Mouse (Mus musculus) heart, adult 9 months (tissue): ENCODE data around the gene Gpr180.
"Not testable (repeated sequence)": the region's sequence is repeated elsewhere in the genome, so short reads cannot be mapped to it uniquely, and the experiment has no call there.

Experiments
- DNase-seq, 2 experiments: peaks; one replicate each; pipeline ENCODE4 v3.0.0; 2022; ENCODE audit warnings: low spot score in 2 of 2

Gene Gpr180

DNA sequence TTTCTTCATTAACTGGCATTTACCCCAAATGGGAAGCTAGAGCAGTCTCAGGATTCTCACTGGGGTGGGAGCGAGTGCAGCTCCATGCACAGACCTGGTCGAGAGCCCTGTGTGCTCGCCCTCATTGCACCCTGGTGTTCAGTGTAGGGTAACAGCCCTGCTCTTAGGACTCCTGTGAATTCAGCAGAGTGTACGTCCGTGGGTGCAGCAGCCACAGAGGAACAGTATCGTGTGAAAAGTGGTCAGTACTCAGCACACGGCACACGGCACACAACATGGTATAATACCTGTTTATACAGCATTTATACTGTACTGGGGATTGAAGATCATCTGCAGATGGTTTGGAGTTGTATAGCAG lies 15.3 kb downstream of the Gpr180 start:
- no peak for DNase-seq

DNA sequence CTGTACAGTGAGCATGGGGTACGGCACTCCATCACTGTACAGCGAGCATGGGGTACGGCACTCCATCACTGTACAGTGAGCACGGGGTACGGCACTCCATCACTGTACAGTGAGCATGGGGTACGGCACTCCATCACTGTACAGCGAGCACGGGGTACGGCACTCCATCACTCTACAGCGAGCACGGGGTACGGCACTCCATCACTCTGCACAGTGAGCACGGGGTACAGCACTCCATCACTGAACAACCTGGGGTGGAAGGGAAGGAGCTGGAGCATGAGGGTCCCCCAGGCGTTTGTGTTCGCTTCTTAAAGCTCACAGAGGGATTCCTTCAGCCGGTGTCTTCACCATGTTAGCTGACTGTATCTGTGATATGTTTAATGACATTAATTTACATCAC lies 19.1 kb downstream of the Gpr180 start:
- not testable (repeated sequence) for DNase-seq

DNA sequence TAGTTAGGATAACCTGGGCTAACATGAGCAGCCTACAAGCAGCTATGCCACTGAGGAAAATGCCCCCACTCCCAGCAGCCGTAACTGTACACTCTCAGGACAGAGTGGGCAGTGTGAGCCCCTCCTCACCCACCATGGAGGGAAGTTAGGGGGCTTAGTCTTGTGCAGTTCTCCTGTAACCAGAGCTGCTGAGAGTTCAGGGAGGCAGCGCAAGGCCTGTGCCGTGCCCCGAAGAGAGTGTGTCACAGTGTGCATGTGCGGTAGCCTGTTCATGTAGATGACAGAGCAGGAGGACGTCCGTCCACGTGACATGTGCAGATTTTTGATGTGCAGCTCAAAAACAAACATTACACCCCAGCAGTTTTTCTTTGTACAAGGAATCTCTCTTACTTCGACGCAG lies 19.8 kb downstream of the Gpr180 start:
- no peak for DNase-seq

DNA sequence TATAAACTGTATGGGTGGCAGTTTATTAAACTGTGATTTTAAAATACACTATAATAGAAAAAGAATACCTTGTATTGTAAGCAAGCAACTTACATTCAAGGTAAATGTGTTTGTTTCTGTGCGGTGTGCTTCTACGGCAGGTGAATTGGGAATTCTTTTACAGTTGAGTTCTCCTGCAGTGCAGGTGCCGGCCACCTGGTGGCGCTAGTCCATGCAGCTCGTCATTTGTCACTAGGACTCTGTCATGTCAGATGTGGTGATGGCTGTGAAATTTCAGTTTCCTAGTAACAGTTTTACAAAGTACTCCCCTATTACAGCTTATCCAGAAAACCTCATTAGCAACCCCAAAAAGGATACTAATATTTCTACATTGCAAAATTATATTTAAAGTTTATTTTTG lies 20.2 kb downstream of the Gpr180 start:
- no peak for DNase-seq

DNA sequence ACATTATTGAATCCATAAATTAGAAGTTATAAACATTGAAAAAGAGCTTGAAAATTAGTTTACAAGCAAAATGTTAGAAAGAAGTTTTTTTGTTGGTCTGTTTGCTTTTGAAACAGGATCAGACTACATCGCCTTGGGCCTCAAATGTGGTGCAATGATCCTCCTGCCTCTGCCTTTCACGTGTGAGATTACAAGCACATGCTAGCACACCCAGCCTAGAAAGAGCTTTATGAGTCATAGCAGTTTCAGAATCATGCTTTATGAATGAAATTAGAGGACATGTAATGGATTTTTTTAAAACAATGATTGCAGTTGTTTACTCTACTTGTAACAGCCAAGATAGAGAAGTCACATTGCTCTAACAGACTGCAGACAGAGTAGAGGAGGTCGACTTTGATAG lies 24.8 kb downstream of the Gpr180 start:
- DNase-seq = no peak

DNA sequence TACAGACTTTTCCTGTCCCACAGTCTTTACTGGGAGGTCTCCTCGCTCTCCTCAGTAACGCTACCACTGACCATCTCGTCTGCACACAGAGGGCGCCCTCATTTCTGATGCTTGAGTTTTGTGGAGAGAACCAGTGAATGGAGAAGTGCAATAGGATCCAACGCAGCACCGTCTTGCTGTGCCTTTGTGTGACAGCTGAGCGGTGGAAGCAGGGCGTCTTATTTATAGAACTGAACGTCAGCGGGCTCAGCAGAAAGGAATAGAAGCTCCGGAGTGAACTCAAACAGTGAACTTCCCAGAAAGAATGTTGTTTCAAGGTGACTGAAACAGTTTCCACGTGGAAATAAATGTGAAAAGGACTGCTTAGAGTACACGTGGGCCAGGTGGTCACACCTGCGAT lies 25.7 kb downstream of the Gpr180 start:
- DNase-seq = peak in 1 of 2 experiments; percentile 19

DNA sequence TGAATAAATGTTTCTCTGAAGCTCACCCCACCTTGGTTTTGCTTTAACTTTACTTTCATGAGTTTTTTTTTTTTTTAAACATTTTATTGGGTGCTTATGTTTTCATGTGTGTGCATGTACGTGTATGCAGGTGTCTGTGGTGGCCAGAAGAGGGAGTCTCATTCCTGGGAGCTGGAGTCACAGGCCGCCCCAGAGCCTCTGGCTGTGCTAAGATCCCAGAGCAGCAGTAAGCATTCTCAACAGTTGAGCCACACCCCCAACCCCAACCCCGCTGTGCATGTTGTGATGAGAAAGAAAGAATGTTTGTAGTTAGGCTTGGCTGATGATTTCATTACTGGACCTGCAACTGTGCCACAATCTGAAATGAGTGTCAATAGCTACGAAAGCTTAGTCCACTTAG lies 31.8 kb downstream of the Gpr180 start:
- DNase-seq = no peak

DNA sequence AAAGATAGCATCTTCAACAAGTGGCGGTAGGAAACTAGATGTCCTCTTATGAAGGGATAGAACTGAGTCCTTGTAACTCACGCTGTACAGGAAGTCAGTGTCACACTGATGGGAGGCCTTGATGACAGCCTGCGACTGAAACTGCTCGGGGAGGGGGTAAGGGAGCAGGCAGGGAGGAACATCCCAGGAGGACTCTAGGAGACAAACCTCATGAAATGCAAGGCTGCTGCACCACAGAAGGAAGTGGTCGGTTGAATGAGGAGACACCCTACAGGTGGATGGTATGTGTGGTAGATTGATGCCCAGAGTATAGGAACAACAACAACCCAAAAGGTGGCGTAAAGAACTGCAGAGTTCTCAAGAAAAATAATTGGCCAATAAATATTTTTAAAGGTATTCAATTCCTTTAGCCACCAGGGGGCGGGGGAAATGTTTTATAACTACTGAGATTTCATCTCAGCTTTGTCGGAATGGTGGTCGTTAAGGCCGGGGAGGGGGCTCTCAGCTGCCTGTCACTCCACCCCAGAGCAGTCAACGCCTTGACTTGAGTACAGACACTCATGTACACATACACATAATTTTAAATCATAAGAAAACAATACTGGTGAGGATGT lies 36.7 kb downstream of the Gpr180 start:
- DNase-seq = no peak

DNA sequence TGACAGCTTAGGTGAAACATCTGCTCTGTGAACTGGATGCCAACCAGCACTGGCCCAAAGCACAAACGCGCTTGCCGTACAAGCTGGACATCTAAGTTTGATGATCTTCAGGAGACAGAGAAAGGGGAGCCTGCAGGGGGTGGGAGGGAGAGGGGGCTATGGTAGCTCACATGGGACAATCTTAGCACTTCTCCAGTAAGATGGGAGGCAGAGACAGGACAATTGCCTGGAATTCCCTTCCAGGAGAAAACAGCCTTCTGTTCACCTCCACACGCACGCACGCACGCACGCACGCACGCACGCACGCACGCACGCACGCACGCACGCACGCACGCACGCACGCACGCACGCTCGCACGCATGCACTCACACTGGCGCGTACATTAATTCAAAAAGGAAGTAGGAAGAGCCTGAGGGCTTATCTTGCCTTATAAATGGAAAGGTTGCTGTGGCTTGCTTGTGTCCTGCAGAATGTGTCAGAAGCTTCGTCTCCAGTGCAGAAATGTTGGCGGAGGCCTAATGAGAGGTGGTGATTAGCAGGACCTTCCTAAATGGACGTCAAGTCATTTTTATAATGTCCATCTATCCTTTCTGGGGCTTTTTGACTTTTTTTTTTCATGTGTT lies 38.2 kb downstream of the Gpr180 start:
- no peak for DNase-seq

DNA sequence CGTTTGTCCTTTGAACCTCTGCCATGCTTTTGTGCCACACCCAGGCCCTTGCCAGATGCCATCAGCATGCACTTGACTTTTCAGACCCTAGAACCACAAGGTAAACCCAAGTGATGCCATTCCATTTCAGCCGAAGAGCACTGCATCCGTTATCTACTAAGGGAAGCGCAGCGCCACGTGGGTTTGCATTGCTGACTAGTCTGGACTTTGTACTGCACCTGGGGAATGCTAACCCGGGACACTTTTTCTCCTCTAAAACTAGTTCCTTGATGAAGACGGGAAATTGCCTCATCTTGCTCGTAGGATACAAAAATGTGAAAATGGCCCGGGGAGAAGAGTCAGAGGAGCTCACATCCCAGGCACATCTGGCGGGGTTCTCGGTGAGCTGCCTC lies 38.7 kb downstream of the Gpr180 start:
- no peak for DNase-seq

DNA sequence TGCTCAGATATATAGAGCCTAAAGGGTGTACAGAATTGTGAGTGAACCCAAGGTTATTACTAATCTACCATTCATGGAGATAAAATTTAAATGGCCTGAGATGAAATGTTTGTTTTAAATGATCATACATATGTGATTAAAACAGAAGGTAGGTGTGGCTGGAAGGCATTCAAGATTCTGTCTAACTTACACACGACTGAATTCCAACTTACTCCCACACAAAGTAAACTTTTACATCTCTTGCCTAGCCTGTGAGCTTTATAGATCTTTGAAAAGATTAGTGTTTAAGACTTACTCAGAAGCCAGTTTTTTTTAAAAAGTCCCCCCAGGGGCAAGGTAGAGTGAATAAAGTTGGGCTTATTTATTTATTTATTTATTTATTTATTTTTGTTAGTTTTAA lies 42.3 kb downstream of the Gpr180 start:
- no peak for DNase-seq

DNA sequence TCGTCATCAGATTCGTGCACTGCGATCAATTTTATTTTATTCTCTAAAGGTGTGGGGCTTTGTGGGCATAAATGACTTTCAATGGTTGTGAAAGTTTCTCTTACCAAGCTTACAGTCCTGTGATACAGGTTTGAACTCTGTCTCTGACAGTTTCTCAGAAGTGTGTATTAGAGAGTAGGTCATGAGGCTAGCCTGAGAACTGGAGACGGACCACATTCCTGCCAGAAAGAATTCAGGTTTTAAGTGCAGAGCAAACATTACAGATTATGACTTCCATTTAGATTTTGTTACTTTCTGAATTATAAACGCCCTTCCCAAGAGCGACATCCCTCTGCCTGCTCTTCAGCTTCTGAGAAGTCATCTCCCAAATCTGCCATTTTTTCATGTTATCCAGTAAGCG lies 42.7 kb downstream of the Gpr180 start:
- no peak for DNase-seq

DNA sequence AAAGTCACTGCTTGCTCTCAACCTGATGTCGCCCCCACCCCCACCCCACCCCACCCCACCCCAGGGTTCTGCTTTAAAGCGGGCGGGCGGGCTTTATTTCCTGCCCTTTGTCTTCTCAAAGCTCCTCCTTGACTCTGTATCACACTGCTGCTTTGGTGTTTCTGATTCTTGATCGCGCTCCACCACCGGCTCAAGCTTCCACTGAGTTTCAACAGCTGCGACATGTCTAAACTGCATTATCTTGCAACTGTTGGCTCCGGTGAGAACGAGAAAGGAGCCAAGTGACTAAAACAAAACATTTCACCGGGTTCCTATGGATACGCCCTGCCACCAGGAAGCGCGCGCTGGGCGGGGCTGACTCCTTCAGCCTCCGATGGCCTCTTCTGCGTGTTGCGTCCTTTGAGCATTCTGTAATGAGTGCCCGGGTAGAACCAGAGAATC lies 43.2 kb downstream of the Gpr180 start:
- DNase-seq = peak; percentile 74 to 82

DNA sequence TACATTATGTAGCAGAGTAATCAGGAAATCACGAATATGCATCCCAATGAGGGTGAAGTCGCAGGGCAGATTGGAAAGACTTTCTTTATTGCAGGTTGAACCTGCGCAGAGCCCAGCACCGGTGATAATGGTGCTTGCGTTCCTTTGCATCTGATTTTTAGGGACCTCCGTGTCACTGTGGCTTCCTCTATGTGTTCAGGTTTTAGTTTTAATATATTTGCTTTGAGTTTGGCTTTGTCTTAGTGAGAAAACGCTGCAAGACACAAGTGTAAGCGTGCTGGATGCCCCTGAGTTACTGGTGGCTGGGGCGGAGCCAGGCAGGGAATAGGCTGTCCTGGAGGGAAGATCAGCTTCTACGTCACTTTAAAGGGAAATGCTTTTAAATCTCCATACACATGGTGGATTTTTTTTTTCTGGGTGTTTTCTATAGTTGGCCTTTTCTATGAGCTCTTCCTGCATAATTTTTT lies 43.8 kb downstream of the Gpr180 start:
- DNase-seq = peak; percentile 38 to 39

DNA sequence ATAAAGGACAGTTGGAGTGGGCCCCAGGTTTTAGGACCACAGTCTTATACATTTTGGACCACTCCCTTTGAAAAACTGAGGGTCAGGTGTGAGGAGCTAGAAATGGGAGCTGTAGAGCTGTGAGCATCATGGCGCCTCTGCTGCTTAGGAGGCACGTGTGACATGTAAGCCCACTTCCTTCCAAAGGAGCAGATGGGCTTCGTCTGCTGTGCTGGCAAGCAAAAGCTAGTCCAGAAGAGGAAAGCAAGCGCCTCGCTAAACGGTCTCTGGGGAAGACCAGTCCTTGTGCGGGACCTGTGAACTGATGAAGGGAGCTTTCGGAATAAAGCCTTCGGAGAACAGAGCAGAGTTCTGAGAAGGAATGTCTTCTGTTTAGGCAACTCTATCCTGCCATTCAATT lies 54.5 kb downstream of the Gpr180 start:
- no peak for DNase-seq

DNA sequence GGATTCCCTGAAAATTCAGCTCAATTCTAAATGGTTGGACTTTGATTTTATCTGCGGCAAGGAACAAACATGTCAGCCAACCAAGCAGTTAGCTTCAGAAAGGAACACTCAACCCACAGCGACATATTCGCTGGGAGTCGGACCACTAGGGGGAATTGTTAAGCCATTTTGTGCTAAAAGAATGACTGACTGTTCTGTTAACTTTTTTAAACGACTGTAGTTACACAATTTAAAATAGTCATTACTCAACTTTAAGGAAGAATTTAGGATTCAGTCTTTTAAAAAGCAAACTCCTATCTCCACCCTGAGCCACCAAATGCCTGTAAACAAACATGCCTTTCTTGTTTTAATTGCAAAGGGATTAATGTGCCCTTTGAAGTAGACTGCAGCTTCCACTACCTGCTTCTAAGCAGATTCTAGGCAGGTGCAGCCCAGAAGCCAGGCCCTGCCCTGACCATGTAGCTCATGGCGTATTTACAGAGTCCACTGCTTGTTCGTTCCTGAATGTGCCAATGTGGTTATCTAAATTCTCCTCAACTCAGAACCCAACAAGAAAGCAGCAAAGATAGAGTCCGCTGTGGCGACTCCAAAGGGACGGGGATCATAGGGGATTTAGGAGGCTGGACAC lies 56.2 kb downstream of the Gpr180 start:
- no peak for DNase-seq

DNA sequence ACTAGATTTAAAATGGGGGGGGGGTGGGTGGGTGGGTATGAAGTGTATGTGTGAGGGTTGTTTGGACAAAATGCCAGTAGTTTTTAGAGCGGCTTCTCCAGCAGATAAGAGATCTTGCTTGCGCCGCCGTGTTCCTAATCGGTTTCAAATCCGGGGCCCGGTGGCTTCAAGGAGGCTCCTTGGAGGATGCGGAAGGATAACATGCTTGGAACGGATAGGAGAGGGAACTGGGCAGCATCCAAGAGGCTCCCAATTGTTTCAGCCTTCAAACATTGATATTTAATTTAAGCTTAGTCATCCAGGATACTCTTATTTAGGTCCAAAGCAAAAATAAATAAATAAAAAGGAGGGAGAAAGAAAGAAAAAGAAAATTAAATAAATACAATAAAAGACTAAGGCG lies 56.7 kb downstream of the Gpr180 start:
- no peak for DNase-seq

DNA sequence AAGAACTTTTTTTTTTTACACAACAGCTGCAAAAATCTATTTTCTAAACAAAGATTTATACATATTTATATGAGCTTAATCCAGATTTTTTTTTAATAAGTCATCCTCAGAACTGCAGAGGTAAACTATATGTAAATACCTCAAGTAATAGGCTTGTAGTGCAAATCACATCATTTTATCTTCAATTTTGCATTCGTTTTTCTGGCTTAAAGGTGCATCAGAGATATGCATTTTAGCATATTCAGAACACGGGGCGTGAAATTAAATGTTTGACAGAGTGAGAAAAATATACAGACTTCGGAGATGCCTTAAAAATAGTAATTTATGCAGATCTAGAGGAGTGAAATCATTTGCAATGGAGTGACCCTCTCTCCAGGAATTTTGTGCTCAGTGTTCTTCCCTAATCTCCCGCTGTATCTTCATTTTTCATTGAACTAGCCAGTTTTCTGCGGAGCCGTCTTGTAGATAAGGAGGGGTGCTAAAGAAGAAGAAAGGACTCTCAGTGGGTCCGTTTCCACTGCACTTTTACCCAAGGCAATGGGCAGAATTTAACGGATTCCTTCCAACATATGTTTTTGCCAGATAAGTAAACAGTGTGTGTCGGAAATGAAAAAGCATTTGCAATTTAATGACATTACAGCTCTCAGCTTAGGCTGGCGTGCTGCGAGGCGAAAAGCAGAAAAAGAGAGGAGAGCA lies 57.4 kb downstream of the Gpr180 start:
- no peak for DNase-seq

DNA sequence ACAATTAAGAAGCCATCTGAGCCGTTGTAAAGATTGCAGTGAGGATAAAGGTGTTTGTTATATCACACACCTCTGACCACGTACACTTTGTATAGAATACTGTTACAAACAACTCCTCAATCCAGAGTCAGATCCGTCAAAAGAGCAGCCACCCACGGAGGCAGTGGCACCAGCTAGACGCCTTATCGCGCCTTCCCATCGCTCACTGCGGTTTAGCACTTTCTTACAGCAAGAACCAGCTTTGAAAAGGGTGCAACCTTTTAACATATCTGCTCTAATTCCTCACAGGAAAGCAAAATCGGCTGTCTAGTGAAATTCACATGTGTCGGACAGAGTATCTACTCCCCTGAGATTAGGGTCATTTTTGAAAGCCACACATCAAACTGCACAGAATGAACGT lies 60.1 kb downstream of the Gpr180 start:
- DNase-seq = no peak

DNA sequence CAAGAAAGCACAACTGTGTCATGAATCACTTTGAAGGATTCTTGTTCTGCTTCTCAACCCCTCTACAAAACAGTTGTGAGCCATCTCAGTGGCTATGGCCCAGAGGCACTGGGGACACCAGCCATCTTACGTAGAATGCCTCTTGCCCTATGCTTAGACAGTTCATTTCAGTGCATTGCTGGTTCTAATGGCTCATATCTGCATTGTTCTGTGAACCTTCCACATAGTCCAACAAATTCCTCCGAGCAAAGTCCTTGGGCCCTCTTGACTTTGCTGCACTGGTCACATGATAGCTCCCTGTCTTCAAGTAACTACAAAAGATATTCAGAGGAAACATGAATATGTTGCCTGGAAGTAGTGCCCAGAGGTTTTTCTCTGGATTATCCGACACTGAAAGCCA lies 63.8 kb downstream of the Gpr180 start:
- no peak for DNase-seq

DNA sequence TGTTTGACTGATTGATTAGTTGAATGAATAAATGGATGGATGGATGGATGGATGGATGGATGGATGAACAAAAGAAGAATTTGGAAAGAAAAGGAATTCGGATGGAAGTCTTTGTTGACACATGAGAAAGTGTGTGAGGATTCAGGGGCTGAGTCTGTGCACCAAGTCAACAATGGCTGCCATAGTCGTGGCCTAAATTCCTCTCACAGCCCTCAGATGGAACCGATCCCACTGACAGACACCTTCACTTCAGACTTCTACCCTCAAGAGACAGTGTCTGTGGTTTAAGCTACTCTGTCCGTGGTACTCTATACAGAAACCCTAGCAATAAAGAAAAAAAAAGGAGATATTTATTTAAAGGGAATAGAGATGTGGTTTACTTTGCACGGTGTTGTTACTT lies 65.0 kb downstream of the Gpr180 start:
- no peak for DNase-seq

DNA sequence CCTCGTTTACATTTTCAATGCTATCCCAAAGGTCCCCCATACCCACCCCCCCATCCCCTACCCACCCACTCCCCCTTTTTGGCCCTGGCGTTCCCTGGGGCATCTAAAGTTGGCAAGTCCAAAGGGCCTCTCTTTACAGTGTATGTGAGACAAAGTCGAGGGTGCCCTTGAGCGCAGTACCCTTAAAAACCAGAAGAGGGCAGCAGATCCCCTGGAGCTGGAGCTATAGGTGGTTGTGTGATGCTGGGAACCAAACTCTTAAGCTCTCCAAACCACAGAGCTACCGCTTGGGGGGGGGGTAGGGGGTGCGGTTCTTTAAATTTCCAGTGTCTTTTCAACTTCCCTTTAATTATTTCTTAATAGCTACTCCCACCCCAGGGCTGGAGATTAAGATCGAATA lies 66.1 kb downstream of the Gpr180 start:
- DNase-seq = no peak

DNA sequence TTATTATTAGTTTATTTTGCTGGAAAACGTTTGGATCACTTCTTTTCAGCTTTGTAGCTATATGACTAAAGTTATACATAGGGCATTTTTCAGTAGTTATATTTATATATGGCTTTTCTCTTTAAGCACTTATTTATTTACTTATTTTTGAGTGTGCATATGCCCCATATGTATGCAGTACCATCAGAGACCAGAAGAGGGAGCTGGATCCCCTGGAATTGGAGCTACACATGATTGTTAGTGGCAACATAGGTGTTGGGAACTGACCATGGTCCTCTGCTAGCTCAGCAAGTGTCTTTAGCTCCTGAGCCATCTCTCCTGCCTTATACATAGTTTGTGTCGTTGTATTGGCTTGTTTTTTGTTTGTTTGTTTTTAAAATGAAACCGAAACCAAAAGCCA lies 70.4 kb downstream of the Gpr180 start:
- no peak for DNase-seq
